Mouse (Mus musculus) midbrain, postnatal 0 days (tissue): ENCODE data around the gene Srgap3. TPM values are rescaled to one million over a fixed set of nuclear protein-coding genes. Genes with fewer than 3 reads are reported as not detected.

Experiments used
- ATAC-seq: fragments of 200-750 bp; cut with Nextera tagmentation; 2 replicates; pipeline ENCODE4 v1.8.0; 2017; ENCODE audit warnings: moderate number of reproducible peaks, mild to moderate bottlenecking, moderate TSS enrichment, moderate library complexity; ENCODE audit not compliant: low FRiP score
- DNase-seq: peaks from one replicate; pipeline ENCODE4 v3.0.0-alpha.2; 2015; ENCODE audit warnings: low spot score
- H3K27ac ChIP-seq: fragments of 300-500 bp; sonication (generic); 2 replicates; pipeline ENCODE4 v1.5.1; 2014; ENCODE audit warnings: low read depth, mild to moderate bottlenecking, low read length, mixed read lengths
- H3K27me3 ChIP-seq: fragments of 300-500 bp; sonication (generic); 2 replicates; pipeline ENCODE4 v1.6.1; 2014; ENCODE audit warnings: low read length, control low read depth, mixed read lengths; ENCODE audit not compliant: insufficient read depth
- H3K36me3 ChIP-seq: fragments of 300-500 bp; sonication (generic); 2 replicates; pipeline ENCODE4 v1.6.1; 2014; ENCODE audit warnings: low read length, control low read depth, mixed read lengths; ENCODE audit not compliant: insufficient read depth
- H3K4me1 ChIP-seq: fragments of 300-500 bp; sonication (generic); 2 replicates; pipeline ENCODE4 v1.6.1; 2014; ENCODE audit warnings: mild to moderate bottlenecking, control low read depth, antibody characterized with exemption, low read length, mixed read lengths; ENCODE audit not compliant: insufficient read depth
- H3K4me2 ChIP-seq: fragments of 300-500 bp; sonication (generic); 2 replicates; pipeline ENCODE4 v1.6.1; 2014; ENCODE audit warnings: low read depth, mild to moderate bottlenecking, low read length, mixed read lengths; ENCODE audit not compliant: poor library complexity, severe bottlenecking
- H3K4me3 ChIP-seq: fragments of 300-500 bp; sonication (generic); 2 replicates; pipeline ENCODE4 v1.5.1; 2014; ENCODE audit warnings: low read depth, mild to moderate bottlenecking, low read length, moderate library complexity
- H3K9ac ChIP-seq: fragments of 300-500 bp; sonication (generic); replicated peaks from 2 replicates; pipeline ENCODE4 v1.6.1; 2014; ENCODE audit warnings: mild to moderate bottlenecking, low read length, moderate library complexity, mixed read lengths; ENCODE audit not compliant: poor library complexity, severe bottlenecking
- H3K9me3 ChIP-seq: fragments of 300-500 bp; sonication (generic); 2 replicates; pipeline ENCODE4 v1.6.1; 2016; ENCODE audit warnings: low read length, control low read depth
- CTCF ChIP-seq: IDR thresholded peaks from 2 replicates; pipeline ENCODE4 v1.5.1; 2016; ENCODE audit warnings: antibody characterized with exemption, mild to moderate bottlenecking
- WGBS: fragments of 180-500 bp; shearing (Covaris S2); extraction: QIAGEN DNeasy Blood & Tissue Kit; methylation state at CpG from one replicate; pipeline ENCODE4 v1.1.7; 2014; 5-methylcytosine and 5-hydroxymethylcytosine counted together
- polyA plus RNA-seq: library from polyadenylated mRNA; unstranded; fragments of >200 nt; fragmentation: Nextera tagmentation; extraction: Ambion mirVana; gene quantifications from 2 replicates; pipeline ENCODE4 v1.2.1, GENCODE M21; 2015
- total RNA-seq: library from RNA; depleted of rRNA; stranded (reverse); fragments of >200 nt; gene quantifications from 2 replicates; pipeline ENCODE4 v1.2.3, GENCODE M21; 2014; rRNA removed

Srgap3 gene
- total and polyA plus RNA-seq, 2 experiments from 2014 or later = 29.8 to 58.6 TPM

GRCm38 (mm10) chr6:112684065-112684464, 263.0 kb downstream of the Srgap3 start:
- H3K9me3 ChIP-seq = no peaks in the 10 kb centered on the region
- WGBS = 89% methylated on average over 2 of the region's 2 CpGs
- H3K4me1 ChIP-seq = no peaks in the 10 kb centered on the region
- no peak for DNase-seq
- no peak for TF ChIP-seq CTCF
- no peak overlapping the region for H3K27ac ChIP-seq
- H3K9ac ChIP-seq = no peak overlapping the region
- no peak for ATAC-seq
- no peaks in the 10 kb centered on the region for H3K27me3 ChIP-seq
- H3K4me3 ChIP-seq = no peak overlapping the region
- no peaks in the 10 kb centered on the region for H3K36me3 ChIP-seq
- no peak overlapping the region for H3K4me2 ChIP-seq

Other genes with a start within 250 kb of the Srgap3 start
- gene Thumpd3, start 99.0 kb upstream of the Srgap3 start, total RNA-seq = 33.7 and 49.2 TPM in 2 replicates
- gene Thumpd3, start 99.0 kb upstream of the Srgap3 start, polyA plus RNA-seq = 38.3 and 40.5 TPM in 2 replicates
- 99.1 and 103 TPM in 2 replicates for gene Setd5, start 130.1 kb upstream of the Srgap3 start, total RNA-seq
- 42.1 and 50.6 TPM in 2 replicates for gene Setd5, start 130.1 kb upstream of the Srgap3 start, polyA plus RNA-seq
- 81.3 and 92.6 TPM in 2 replicates for gene Lhfpl4, start 248.1 kb upstream of the Srgap3 start, total RNA-seq
- 56.6 and 66.1 TPM in 2 replicates for gene Lhfpl4, start 248.1 kb upstream of the Srgap3 start, polyA plus RNA-seq